Mouse (Mus musculus): ENCODE data around the gene Fmnl1.
"Not testable (repeated sequence)": the region's sequence is repeated elsewhere in the genome, so short reads cannot be mapped to it uniquely, and the experiment has no call there.

The Fmnl1 gene

DNA sequence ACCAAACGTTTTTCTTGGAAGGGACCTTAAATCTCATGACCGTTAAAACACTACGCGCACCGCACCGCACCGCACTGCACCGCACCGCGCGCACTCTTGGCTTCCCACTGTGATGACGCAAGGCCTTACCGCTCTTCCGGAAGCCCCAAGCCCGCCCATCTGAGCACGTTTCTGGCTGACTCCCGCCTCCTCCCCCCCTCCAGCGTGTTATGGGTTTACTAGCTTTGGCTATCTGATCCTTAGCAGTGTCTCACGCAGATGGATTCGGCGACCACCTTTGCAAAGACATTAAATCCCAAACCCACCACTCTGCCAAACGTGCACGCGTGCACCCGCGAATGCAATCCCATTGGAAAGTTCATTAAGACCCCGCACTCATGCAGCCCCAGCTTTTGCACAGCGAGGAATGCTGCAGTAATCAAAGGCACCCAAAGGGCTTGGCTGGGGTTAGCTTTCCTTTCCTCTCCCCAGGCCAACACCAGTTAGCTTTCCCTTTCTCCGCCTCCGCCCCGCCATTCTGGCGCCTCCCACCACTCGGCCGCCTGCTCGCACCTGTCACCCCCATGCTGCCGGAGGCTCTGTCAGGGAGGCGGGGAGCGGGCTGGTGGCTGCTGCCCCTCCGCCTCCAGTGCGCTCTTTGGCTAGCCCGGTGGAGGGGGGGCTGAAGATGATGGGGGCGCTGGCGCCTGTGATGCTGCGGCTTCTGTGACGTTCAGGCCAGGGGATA is 47.0 kb downstream of the Fmnl1 start, which contains the start of gene Spata32:
Spata32 (minus strand) TSS at position 643 of the 727 bp plus-strand sequence.
- intact Hi-C loops (cut with DNase I) = no loop called here

DNA sequence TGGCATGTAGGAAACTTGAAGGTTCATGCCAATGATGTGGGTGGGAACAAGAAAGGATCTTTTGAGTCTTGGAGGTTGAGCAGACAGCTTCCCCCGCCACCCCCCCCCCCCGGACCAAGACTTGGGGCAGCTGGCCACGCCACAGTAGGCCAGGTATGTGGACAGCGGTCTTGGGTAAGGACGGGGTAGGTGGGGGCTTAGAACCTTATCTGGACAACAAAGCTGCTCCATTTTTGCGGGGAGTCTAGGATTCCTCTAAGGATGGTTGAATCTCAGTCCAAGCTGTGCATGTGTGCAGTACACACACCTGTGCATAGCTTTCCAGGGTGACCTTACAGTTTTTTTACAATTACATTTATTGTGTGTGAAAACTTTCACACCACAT is 47.6 kb downstream of the Fmnl1 start:
- intact Hi-C loops (cut with DNase I) = no loop called here

DNA sequence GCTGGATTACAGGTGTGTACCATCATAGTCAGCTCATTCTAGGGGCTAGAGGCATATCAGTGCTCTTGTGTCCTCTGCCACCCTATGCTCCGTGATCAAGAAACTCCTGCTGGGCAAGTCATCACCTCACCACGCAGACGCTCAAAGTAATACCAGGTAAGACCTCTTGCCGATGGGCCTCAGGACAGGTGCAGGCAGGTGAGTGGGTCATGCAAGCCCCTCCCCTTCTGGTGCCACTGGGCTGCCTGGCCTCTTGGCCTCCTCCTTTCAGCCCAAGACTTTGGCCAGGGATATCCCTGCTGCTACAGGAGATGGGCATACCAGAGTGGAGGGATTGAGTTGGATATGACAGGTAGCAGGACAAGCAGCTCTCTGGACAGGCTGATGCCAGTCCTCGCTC is 48.4 kb downstream of the Fmnl1 start:
- intact Hi-C loops (cut with DNase I) = no loop called here

DNA sequence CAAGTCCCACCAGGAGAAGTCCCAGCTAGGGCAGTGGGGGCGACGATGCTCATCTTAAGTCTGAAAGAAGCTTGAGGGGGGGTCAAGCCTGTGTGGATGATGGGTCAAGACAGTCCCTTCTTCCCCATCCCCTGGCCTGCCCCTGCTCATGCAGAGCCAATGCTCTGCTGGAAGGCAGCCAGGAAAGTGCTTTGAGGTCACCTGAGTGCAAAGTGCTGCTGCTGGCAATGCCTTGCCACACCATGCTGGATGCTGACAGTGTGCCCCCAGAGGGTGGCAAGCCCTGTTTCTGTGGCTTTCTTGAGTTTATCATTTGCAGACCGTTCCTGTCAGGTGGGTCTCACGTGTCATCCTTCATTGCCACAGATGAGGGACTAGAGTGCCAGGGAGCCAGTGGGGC is 49.1 kb downstream of the Fmnl1 start:
- intact Hi-C loops (cut with DNase I) = no loop called here

DNA sequence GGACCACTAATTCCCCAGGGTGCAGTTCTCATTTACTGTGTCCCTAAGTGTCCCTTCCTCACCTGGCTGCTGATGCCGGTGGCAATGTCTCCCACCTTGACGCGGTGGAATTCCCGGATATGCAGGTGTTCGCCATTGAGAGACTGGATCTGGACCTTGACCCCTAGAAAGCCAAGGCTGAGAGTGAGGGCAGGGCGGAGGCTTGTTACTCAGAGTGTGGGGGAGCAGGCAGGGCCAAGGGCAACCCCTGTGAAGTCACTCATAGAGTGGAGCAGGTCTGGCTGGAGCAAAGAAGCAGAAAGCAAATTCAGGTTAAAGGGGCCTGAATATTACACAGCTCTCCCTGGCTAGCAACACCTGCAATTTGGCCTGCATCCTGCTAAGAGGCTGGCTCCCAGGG is 50.5 kb downstream of the Fmnl1 start:
- intact Hi-C loops (cut with DNase I) = no loop called here

DNA sequence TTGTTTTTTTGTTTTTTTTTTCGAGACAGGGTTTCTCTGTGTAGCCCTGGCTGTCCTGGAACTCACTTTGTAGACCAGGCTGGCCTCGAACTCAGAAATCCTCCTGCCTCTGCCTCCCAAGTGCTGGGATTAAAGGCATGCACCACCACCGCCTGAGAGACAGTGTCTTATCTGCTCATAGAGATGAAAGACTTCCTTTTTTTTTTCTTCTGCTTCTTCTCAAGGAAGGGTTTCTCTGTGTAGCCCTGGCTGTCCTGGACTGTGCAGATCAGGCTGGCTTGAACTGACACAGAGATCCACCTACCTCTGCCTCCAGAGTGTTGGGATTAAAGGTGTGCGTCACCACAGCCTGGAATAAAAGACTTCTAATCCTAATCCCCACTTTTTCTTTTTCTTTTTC is 51.8 kb downstream of the Fmnl1 start:
- intact Hi-C loops (cut with DNase I) = not testable (repeated sequence)

DNA sequence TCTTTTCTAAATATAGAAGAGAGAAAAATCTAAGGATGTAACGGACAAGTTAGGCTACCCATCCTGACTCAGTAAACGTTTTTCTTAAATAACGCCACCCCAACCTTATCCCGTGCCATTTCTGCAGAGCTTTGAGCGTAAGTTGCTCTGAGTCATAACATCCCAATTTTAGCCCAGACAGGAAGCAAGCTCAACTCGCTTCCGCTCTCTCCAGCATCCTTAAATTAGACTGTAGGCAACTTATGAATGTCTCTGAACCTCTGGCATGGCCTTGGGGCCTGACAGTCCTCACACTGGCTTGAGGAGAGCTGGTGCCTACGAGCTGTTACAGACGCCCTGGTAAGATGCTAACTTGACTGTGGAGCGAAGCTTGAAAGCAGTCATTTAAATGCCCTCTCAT is 52.5 kb downstream of the Fmnl1 start:
- intact Hi-C loops (cut with DNase I) = no loop called here

DNA sequence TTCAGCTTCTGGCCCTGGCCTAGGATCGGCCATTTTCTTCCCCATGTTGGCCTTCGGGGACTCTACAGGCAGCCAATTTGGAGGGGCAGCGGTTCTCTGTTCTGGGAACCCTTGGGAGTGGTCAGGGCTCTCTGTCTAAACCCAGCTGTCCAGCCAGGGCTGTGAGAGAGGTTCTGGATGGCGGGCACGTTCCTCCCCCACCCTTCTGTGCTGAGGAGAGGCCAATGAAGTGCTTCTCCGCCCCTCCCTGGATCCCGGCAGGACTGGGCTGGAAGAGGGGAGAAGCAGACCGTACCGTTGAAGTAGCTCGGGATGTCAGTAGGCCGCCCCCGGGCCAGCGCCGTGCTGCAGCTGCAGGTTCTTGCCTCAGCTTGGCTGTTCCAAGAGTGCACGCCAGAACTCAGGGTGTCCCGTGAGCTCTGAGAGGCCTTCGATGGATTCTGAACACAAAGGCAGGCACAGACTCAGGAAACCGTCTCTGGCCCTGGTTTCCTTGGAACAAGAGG is 53.1 kb downstream of the Fmnl1 start:
- intact Hi-C loops (cut with DNase I) = no loop called here

DNA sequence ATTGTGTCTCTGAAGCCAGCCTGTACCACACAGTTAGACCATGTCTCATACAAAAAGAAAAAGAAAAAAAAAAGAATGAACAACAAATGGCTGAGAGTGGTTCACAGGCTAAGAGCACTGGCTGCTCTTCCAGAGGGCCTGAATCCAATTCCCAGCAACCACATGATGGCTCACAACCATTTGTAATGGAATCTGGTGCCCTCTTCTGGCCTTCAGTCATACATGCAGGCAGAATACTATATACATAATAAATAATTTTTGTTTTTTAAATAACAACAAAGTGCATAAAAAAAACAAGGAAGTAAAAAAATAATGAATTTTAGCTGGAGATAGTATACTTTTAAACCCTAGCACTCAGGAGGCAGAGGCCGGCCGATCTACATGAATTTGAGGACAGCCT is 58.7 kb downstream of the Fmnl1 start:
- intact Hi-C loops (cut with DNase I) = loop anchor here (5.0 kb wide), 2 partner anchors 43 to 57 kb away; partner anchors contain the start of gene Fmnl1

DNA sequence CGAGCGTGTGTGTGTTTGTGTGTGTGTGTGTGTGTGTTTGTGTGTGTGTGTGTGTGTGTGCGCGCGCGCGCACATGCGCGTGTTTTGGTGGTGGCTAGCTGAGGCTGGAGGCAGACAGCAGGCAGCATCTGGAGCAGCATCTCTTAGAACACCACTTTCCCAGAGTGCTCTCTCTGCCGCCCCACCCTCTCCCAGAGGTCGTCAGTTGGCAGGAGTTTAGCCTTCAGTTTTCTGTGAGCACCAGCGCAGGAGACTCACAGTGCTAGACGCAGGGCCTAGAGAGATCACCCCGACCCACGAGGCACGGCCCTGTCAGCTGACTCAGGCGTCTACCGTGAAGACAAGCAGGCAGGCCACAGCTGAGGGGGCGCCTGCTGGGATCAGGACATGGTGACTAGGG is 59.7 kb downstream of the Fmnl1 start:
- intact Hi-C loops (cut with DNase I) = loop anchor here (5.0 kb wide), 2 partner anchors 42 to 58 kb away; partner anchors contain the start of gene Fmnl1

DNA sequence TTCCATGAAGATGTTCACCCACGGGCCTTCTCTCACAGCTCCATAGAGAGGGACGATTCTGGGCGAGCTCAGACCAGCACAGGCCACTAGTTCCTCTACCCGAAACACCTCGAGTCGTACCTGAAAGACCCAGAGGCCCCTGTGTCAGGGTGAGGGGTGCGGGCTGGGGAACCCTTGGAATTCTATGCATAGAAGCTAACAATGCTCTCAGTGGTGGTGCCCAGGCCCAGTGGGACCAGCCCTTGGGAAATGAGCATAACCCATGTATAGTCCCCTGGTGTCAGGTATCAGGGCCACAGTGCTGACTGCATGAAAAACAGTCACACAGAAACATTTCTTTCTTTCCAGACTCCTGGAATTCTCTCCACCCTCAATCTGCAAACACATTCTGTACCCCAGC is 60.5 kb downstream of the Fmnl1 start:
- intact Hi-C loops (cut with DNase I) = loop anchor here (5.0 kb wide), 2 partner anchors 41 to 59 kb away; partner anchors contain the start of gene Fmnl1

DNA sequence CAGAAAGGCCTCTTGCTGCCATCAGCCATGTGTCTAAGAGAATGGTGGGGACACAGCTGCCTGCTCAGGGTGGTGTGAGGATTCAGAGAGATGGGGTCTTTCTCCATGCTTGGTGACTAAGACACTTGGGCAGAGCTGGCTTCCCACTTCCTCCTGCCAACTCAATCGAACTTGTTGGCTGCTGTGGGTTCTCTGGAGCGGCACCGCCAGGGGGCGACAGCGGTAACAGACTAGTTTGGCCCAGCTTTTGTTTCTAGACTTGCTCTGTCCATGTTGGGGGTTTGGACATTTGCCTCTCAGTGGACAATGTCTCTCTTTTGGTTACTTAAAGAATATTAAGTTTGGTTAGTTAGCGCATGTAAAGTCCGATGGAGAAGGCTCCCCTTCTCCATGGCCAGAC is 62.1 kb downstream of the Fmnl1 start:
- intact Hi-C loops (cut with DNase I) = loop anchor here (2.0 to 5.0 kb wide), 3 partner anchors 39 to 92 kb away; partner anchors contain the start of gene Fmnl1

DNA sequence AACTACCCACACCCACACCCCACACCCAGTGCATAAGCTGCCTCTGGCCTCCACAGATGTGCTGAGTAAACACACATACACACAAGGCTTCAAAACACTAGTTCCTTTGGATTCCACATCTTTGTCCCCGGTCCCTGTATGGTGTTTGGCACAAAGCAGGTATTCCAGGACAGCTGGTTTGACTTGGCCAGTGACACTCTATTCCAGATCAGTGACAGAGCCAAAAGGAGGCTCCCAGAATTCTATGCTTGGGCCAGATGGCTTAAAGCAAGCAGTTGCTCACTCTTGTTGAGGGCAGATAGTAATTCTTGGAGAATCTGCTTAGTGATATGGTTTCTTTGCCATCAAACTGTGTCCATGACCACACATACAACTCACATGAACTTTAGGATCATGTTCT is 63.5 kb downstream of the Fmnl1 start:
- intact Hi-C loops (cut with DNase I) = loop anchor here (5.0 kb wide), 2 partner anchors 38 to 62 kb away; partner anchors contain the start of gene Fmnl1

DNA sequence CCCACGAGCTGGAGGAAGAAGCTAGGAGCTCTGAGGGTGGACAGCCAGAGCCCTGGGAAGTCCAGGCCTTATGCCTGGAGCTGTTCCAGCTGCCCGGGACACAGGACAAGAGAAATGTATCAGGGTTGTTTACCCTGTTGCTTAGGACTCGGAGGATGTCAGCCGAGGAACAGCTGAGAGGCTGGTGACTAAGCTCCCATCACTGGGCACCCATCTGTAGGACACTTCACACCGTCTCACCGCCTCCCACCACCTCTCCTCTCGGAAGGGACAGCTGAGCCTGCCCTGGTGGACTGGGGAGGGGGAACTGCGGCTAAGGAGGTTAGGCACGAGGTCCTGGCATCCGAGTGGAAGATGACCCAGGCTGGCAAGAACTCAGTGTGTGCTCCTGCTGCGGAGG is 64.8 kb downstream of the Fmnl1 start:
- intact Hi-C loops (cut with DNase I) = no loop called here

DNA sequence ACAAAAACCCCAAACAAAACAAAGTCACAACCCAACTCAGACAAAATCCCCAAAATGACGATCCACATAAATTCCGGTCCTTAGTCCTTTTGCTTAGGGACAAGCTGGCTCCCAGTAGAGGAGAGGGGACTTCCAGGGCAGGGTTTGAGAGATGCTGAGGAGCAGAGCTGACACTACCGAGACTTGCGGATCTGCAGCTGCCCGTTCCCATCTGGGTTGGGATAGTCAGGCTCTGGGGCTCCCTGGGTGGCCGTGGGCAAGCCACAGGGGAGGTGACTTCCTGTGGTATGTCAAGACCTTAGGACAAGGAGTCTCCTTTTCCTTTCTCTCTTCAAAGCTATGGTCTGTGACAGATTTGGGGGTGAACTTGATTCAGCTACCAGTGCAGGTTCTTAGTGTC is 65.5 kb downstream of the Fmnl1 start:
- intact Hi-C loops (cut with DNase I) = no loop called here

DNA sequence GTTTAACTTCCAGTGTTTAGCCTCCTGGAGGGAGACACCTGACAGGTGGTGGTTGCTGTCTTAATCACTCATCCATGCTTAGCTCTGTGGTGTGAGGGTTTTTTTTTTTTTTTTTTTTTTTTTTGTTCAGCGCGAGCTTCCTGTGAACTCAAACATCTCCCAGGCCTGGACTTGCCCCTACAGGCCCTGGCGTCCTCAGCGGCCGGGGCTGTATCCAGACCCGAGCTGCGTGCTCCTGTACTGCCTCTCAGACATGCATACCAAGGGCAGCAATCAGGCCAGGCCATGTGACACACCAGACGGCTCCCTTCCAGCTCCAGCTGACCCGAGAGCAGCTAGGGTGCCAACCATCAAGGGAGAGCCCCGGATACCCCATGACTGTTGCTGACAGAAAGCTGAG is 66.0 kb downstream of the Fmnl1 start:
- intact Hi-C loops (cut with DNase I) = no loop called here

DNA sequence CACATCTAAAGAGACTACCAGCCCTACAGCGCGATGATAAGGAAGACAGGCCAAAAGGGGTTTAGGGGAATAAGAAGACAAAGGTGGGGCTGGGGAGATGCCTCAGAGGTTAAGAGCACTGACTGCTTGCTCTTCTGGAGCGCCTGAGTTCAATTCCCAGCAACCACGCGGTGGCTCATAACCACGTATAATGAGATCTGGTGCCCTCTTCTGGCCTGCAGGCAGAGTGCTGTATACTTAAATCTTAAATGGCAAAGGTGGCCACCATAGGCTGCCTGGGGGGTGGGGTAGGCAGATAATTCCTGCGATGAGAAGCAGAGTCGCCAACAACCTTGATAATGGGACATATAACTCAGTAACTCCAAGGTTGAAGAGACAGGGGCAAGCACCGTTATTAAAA is 66.8 kb downstream of the Fmnl1 start:
- intact Hi-C loops (cut with DNase I) = no loop called here

DNA sequence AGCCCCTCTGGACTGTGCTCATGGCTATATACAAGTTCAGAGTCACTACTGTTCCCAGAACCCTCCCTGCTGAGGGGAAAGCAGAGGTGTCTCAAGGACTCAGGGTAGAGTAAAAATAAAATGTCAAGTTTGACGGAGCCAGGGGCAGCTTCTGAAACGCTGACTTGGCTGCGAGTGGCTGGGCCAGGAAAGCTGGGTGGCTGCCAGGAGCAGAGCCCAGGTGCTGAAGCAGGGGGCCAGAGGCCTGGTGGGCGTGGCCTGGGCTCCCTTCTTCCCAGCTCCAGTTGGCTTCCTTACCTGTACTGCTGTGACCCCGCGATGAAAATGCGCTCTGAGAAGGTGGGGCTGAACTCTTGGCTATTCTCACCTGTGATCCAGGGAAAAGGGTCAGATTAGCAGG is 69.8 kb downstream of the Fmnl1 start:
- intact Hi-C loops (cut with DNase I) = no loop called here

DNA sequence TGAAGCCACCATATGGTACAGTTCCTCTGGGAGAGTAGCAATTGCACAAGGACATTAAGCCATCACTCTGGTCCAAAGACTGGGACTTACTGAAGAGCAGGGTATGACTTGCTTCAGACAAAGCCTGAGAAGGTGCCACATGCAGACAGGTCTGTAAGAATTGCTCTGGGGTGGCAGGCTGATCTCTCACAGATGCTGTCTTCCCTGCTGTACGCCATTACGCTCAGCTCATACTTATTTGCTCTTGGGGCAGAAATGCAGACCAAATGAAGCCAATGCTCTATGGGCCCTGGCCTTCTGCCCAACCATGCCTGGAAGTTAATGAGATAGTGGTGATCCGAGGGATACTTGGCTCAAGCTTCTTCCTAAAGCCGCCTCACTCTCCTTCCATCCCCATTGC is 73.9 kb downstream of the Fmnl1 start:
- intact Hi-C loops (cut with DNase I) = no loop called here

DNA sequence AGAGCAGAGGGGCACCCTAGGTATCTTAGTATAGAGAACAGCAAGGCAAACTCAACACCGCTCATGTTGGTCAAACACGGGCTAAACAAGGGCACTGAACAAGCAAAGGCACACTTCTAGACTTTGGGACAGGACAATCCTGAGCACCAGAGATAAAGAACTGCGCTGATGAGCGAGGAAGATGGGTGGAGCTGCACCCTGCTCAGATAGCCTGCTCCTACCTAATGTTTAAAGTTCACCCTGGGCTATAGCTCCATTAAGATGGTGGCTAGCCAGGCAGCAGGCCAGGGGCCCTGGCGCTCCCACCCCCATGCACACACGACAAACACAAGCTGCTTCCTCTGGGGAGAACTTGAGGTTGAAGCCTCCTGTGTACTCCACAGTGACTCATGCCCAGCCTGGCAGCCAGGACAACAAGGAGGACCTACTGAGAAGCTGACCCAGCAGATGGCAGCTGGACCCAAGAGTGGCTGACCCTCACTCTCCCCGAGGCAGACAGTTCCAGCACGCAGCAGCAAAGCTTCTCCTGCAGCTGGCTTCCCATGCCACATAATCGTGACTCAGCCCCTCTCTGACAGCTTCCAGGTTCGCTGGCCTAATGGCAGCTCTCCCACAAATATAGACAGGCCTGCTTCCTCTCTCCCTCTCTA is 75.3 kb downstream of the Fmnl1 start:
- intact Hi-C loops (cut with DNase I) = no loop called here

DNA sequence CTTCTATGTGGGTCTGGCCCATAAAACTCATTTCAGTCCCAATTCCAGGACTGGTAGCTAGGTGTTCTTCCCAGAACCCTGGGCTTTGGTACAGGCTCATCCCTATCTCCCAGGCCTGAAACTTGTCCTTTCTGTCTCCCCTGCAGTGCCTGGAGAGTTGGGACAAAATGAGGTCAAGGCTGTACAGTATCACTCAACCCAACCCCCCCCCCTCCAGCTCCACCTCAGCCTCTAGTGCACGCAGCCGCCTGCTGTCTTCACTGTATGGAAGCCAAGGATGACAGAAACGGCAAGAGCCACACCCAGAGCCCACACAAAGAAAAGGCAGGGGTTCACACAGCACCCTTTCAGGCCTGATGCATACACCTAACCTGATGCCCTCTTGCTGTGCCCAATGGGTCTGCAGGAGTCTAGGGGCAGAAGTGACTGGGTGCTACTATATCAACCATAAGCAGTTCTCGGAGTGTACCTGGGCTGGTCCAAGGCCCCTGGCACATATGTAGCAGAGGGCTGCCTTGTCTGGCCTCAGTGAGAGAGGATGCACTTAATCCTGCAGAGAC is 75.9 kb downstream of the Fmnl1 start:
- intact Hi-C loops (cut with DNase I) = no loop called here

DNA sequence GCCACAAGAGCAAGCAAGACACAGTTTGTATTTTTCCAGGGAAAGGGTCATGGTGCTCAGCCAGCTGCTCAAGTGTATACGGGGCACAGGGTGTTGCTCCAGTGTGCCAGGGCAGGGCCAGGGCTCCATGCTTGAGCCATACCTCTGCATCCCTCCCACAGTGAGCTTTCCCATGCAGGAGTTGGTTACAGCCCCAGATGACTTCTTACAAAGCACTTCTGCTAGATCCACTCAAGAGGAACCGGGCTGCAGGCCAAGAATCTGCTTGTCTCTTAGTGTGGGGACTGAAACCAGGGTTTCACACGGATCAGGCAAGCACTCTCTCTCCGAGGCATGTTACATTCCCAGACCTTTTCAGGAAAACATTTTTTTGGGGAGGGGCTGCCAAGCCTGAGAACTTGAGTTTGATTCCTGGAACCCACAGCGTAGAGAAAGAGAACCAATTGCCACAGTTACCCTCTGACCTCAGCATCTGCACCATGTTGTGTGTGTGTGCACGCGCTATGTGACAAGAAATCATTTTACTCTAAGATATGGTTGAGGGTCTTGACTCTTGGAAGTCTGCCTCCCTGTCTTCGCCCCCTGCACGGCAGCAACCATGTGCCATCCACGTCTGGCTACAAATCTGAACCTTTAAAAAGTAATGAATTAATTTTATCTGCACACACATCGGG is 76.7 kb downstream of the Fmnl1 start:
- intact Hi-C loops (cut with DNase I) = no loop called here
